Mouse (Mus musculus) olfactory bulb, adult 2 months (tissue): Measurements from ENCODE around the gene Cx3cr1.

ENCODE experiments used
- CTCF ChIP-seq: fragments of 200-500 bp; IDR thresholded peaks from 2 replicates; pipeline ENCODE4 v1.5.1; 2012; ENCODE audit warnings: low read depth, mild to moderate bottlenecking, low read length, moderate library complexity; ENCODE audit not compliant: insufficient read depth
- POLR2A ChIP-seq: fragments of 200-500 bp; IDR thresholded peaks from 2 replicates; pipeline ENCODE4 v1.6.1; 2012; ENCODE audit warnings: mild to moderate bottlenecking, low read depth, low read length, moderate library complexity; ENCODE audit not compliant: insufficient read depth

DNA sequence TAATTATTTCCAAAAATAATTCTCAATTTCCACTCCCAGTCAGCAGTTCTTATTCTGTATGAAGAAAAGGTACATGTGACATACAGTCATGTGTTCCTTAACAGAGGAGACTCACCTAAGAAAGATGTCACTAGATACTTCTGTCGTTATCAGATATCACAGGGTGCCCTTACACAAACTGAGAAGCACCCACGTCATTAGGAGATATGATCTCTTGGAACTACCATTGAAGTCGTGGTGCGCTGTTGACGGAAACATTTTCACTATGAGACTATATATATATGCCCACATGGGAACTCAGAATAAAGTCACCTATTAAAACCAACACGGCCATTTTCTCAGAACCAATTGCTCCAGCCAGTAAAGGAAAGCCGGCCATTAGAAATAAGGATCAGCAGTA is 4.8 kb upstream of the Cx3cr1 start:
- TF ChIP-seq CTCF (no peak), POLR2A (no peak)
